Comparison of ENCODE assay signal across 20 mouse cellular contexts in the genomic region with DNA sequence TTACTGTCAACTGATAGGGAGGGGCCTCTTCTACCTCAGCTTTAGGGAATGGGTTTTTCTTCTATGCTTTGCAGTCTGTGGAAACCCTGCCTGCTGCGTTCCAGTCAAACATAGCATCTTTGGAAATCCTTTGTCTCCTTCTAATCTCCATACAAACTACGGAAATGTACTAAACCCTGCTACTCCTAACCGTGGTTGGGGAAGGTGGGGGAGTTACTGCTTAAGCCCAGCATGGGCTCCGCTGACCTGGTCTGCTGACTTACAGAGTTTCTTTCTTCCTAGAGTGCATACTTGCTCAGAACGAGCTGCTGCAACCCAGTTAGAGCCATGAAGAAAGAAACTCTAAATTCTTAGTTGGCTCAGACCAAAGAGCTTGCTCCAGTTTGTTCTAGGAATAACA. TPM values are rescaled to one million over a fixed set of nuclear protein-coding genes. Genes with fewer than 3 reads are reported as not detected.
"Had no signal": no experiment of that assay in that cellular context is flagged by ENCODE, and none has a peak within 500 bp of the region (broad histone marks: within the 10 kb centered on the region; RNA-seq: fewer than 3 reads in every experiment).

No protein-coding gene starts in this region.

- H3K27ac ChIP-seq: left cerebral cortex, adult 2 months; liver, embryonic 13.5 days; midbrain, embryonic 13.5 days; neural tube, embryonic 12.5 days; neural tube, embryonic 15.5 days; stomach, postnatal 0 days had no signal

- H3K4me3 ChIP-seq: left cerebral cortex, adult 2 months; liver, embryonic 13.5 days; midbrain, embryonic 13.5 days; neural tube, embryonic 12.5 days; neural tube, embryonic 15.5 days had no signal

- DNase-seq: kidney, adult 8-10 months; kidney, postnatal 14 days; kidney, postnatal 4 days; layer of hippocampus, adult 9-11 months; layer of hippocampus, postnatal 36 days; liver, embryonic 13.5 days; lung, adult 2 months; lung, postnatal 14 days; lung, postnatal 4 days; right cerebral cortex, adult 18-20 months; right cerebral cortex, postnatal 14 days; right cerebral cortex, postnatal 4 days; thymus, adult 2 months; thymus, postnatal 14 days had no signal

RNA-seq across cellular contexts. Expression of gene Lonrf2, which starts 41.0 kb away (rescaled TPM):
- total RNA-seq: liver, adult 2 months had no signal
